Mouse (Mus musculus) midbrain, postnatal 0 days (tissue): Measurements from ENCODE around the gene Arhgap35. TPM values are rescaled to one million over a fixed set of nuclear protein-coding genes. Genes with fewer than 3 reads are reported as not detected.

ENCODE experiments used
- ATAC-seq: fragments of 200-750 bp; cut with Nextera tagmentation; 2 replicates; pipeline ENCODE4 v1.8.0; 2017; ENCODE audit warnings: moderate number of reproducible peaks, mild to moderate bottlenecking, moderate TSS enrichment, moderate library complexity; ENCODE audit not compliant: low FRiP score
- DNase-seq: peaks from one replicate; pipeline ENCODE4 v3.0.0-alpha.2; 2015; ENCODE audit warnings: low spot score
- H3K27ac ChIP-seq: fragments of 300-500 bp; sonication (generic); 2 replicates; pipeline ENCODE4 v1.5.1; 2014; ENCODE audit warnings: low read depth, mild to moderate bottlenecking, low read length, mixed read lengths
- H3K27me3 ChIP-seq: fragments of 300-500 bp; sonication (generic); 2 replicates; pipeline ENCODE4 v1.6.1; 2014; ENCODE audit warnings: low read length, control low read depth, mixed read lengths; ENCODE audit not compliant: insufficient read depth
- H3K36me3 ChIP-seq: fragments of 300-500 bp; sonication (generic); 2 replicates; pipeline ENCODE4 v1.6.1; 2014; ENCODE audit warnings: low read length, control low read depth, mixed read lengths; ENCODE audit not compliant: insufficient read depth
- H3K4me1 ChIP-seq: fragments of 300-500 bp; sonication (generic); 2 replicates; pipeline ENCODE4 v1.6.1; 2014; ENCODE audit warnings: mild to moderate bottlenecking, control low read depth, antibody characterized with exemption, low read length, mixed read lengths; ENCODE audit not compliant: insufficient read depth
- H3K4me2 ChIP-seq: fragments of 300-500 bp; sonication (generic); 2 replicates; pipeline ENCODE4 v1.6.1; 2014; ENCODE audit warnings: low read depth, mild to moderate bottlenecking, low read length, mixed read lengths; ENCODE audit not compliant: poor library complexity, severe bottlenecking
- H3K4me3 ChIP-seq: fragments of 300-500 bp; sonication (generic); 2 replicates; pipeline ENCODE4 v1.5.1; 2014; ENCODE audit warnings: low read depth, mild to moderate bottlenecking, low read length, moderate library complexity
- H3K9ac ChIP-seq: fragments of 300-500 bp; sonication (generic); replicated peaks from 2 replicates; pipeline ENCODE4 v1.6.1; 2014; ENCODE audit warnings: mild to moderate bottlenecking, low read length, moderate library complexity, mixed read lengths; ENCODE audit not compliant: poor library complexity, severe bottlenecking
- H3K9me3 ChIP-seq: fragments of 300-500 bp; sonication (generic); 2 replicates; pipeline ENCODE4 v1.6.1; 2016; ENCODE audit warnings: low read length, control low read depth
- CTCF ChIP-seq: IDR thresholded peaks from 2 replicates; pipeline ENCODE4 v1.5.1; 2016; ENCODE audit warnings: antibody characterized with exemption, mild to moderate bottlenecking
- WGBS: fragments of 180-500 bp; shearing (Covaris S2); extraction: QIAGEN DNeasy Blood & Tissue Kit; methylation state at CpG from one replicate; pipeline ENCODE4 v1.1.7; 2014; 5-methylcytosine and 5-hydroxymethylcytosine counted together
- polyA plus RNA-seq: library from polyadenylated mRNA; unstranded; fragments of >200 nt; fragmentation: Nextera tagmentation; extraction: Ambion mirVana; gene quantifications from 2 replicates; pipeline ENCODE4 v1.2.1, GENCODE M21; 2015
- total RNA-seq: library from RNA; depleted of rRNA; stranded (reverse); fragments of >200 nt; gene quantifications from 2 replicates; pipeline ENCODE4 v1.2.3, GENCODE M21; 2014

The Arhgap35 gene
- total and polyA plus RNA-seq, 2 experiments from 2014 or later: 26.9 to 157 TPM

GRCm38 (mm10) chr7:16621066-16621622 lies 6.4 kb upstream of the Arhgap35 start:
- Histone ChIP-seq H3K9ac (no peak overlapping the region), H3K27me3 (no peaks in the 10 kb centered on the region), H3K4me3 (no peak overlapping the region), H3K4me1 (0 out of 2 replicates have a peak, but pooled peaks cover 2% of the 10 kb centered on the region), H3K4me2 (no peak overlapping the region), H3K27ac (no peak overlapping the region), H3K36me3 (no peaks in the 10 kb centered on the region), H3K9me3 (no peaks in the 10 kb centered on the region)
- no peak for DNase-seq
- 76% methylated on average over 8 of the region's 8 CpGs for WGBS
- no peak for TF ChIP-seq CTCF
- ATAC-seq: no peak

- Histone ChIP-seq H3K4me3 (peak overlapping the region; percentile 21; the same call in 1 of the 2 replicates), H3K27ac (no peak overlapping the region), H3K4me1 (0 out of 2 replicates have a peak, but pooled peaks cover 2% of the 10 kb centered on the region), H3K9me3 (no peaks in the 10 kb centered on the region), H3K27me3 (no peaks in the 10 kb centered on the region), H3K9ac (no peak overlapping the region), H3K4me2 (peak overlapping the region; percentile 40), H3K36me3 (no peaks in the 10 kb centered on the region)
- ATAC-seq (no peak), DNase-seq (peak; percentile 72)
- whole genome bisulfite sequencing: under 1% methylated on average over 30 of the region's 30 CpGs
- TF ChIP-seq CTCF: peak; percentile 78
These were observed 3.9 kb upstream of the Arhgap35 start for GRCm38 (mm10) chr7:16618661-16619211.

GRCm38 (mm10) chr7:16617045-16617444 lies 2.3 kb upstream of the Arhgap35 start:
- peak; percentile 81 for TF ChIP-seq CTCF
- no peaks in the 10 kb centered on the region for H3K27me3 ChIP-seq
- DNase-seq (peak; percentile 33), ATAC-seq (no peak)
- H3K4me3 ChIP-seq: no peak overlapping the region
- no peak overlapping the region for H3K9ac ChIP-seq
- peaks cover 9% of the 10 kb centered on the region; the same call in 1 of the 2 replicates for H3K4me1 ChIP-seq
- H3K27ac ChIP-seq: no peak overlapping the region
- H3K36me3 ChIP-seq: no peaks in the 10 kb centered on the region
- H3K4me2 ChIP-seq: no peak overlapping the region
- WGBS: 7% methylated on average over 2 of the region's 2 CpGs
- no peaks in the 10 kb centered on the region for H3K9me3 ChIP-seq

DNA sequence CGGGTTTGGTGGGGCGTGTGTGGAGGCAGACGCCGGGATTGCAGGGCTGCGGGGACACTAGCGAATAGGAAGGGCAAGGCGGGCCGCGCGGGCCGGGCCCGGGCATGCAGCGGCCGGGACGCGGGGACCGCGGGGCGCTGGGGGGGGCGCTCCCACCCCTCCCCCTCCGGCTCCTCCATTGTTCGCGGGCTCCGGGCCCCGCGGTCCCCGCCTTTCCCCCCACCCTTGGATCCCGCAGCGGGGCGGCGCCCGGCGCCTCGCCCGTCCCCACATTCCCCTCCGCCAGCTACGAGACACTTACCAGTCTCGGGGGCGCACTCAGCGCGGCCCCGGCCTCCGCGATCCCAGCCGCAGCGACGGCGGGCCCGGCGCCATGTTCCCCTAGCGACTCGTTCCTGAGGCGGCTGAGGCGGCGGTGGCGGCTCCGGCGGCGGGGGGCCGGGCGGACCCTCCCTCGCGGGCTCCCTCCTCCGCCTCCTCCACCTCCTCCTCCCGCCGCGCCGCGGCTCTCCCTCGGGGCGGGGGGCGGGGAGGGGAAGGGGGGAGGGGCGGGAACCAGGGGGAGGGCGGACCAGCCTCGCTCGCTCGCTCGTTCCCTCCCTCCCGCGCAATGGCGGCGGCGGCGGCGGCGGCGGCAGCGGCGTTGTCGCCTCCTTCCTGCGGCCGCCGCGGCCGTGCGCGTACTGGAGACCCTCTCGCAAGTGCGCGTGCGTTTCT lies 464 bp downstream of the Arhgap35 start:
- peak overlapping the region; percentile 99 for H3K27ac ChIP-seq
- no peaks in the 10 kb centered on the region for H3K27me3 ChIP-seq
- no peaks in the 10 kb centered on the region for H3K9me3 ChIP-seq
- no peaks in the 10 kb centered on the region for H3K36me3 ChIP-seq
- peak overlapping the region; percentile 99 for H3K9ac ChIP-seq
- H3K4me3 ChIP-seq: peak overlapping the region; percentile 96
- peak overlapping the region; percentile 60 for H3K4me2 ChIP-seq
- no peak for TF ChIP-seq CTCF
- peaks cover 18% of the 10 kb centered on the region for H3K4me1 ChIP-seq
- ATAC-seq: no peak; the same call in none of the 2 replicates
- no peak for DNase-seq
- 0% methylated on average over 23 of the region's 101 CpGs for WGBS

DNA sequence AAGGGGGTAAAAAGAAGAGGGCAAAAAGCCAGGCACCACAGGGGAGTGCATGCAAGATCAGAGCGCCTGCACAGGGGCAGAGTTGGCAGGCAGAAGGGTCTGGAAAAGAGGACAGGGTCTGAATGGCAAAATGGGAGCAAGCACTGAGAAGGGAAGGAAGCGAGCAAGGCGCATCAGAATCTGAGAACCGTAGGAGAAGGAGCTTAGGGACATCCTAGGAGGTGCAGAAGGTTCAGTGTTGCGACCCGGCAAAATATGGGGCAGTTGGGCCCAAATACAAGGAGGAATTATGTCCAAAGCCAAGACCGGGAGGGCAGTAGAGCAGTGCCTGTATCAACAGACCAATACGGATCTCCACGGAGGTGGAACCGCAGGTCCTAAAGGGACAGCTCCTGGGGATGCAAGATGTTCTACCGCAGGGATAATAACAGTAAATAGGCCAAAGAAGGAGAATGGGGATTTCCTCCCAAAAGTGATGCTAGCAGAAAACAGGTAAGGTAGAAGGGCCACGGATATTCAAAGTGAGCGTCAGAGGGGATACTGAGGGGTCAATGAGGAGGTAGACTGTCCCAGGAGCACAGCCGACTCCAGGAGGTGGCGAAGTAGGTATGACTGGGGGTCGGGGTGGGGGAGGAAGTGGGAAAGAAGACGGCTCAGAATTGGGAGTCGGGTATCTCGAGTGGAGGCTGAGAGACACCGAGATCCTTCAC lies 1.2 kb downstream of the Arhgap35 start:
- no peaks in the 10 kb centered on the region for H3K36me3 ChIP-seq
- DNase-seq (peak; percentile 26), ATAC-seq (no peak)
- peak overlapping the region; percentile 60 for H3K4me2 ChIP-seq
- peak overlapping the region; percentile 99 for H3K27ac ChIP-seq
- peak overlapping the region; percentile 96 for H3K4me3 ChIP-seq
- H3K9ac ChIP-seq: peak overlapping the region; percentile 99
- peaks cover 16% of the 10 kb centered on the region for H3K4me1 ChIP-seq
- H3K9me3 ChIP-seq: no peaks in the 10 kb centered on the region
- under 1% methylated on average over 20 of the region's 20 CpGs for WGBS
- TF ChIP-seq CTCF: 0 out of 2 replicates have a peak, but pooled peaks have one; percentile 7
- H3K27me3 ChIP-seq: no peaks in the 10 kb centered on the region
